Mouse (Mus musculus) embryo, embryonic 9.5 days (tissue): ENCODE measurements at regions not wholly inside any gene's neighbourhood (a gene's known extent, or its start where the extent isn't known, plus 50 kb on each side); places are given as distances from the start of the nearest gene placed in this dataset.
"Not testable (repeated sequence)": the region's sequence is repeated elsewhere in the genome, so short reads cannot be mapped to it uniquely, and the experiment has no call there.

Source experiments
- DNase-seq: peaks from one replicate; pipeline ENCODE4 v3.0.0-alpha.2; 2017; ENCODE audit errors: extremely low spot score

DNA sequence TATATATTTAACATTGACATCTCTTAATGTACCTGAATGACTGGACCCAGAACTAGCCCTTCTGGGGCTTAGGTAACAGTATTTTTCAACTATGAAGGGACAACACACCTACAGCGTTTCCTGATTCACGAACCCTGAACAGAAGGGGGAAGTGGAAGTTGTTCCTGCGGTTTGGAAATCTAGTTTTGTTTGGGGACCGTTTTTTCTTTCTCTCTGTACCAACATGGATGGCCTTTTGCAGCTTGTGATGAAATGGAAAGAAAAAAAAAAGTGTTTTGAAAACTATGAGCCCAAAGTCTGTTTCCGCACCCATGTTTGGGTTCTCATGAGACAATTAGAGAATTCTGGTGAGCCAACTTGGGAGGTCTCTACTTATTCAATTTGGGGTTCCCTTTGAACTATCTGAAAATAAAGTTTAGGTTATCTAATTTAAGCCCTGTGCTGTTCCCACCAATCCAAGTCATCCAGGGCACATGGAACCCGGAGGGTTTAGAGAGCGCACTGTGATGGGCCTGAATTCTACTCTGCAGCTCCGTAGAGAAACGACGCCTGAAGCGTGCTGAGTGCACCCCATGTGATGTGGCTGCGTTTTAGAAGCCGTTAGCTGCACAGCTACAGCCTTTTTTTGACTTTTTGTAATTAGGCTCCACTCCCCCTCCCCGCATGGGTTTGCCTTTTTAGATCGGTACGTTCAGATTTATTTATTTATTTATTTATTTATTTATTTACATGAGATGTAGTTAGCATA is 137.0 kb upstream of the Rapgef5 start:
- no peak for DNase-seq

DNA sequence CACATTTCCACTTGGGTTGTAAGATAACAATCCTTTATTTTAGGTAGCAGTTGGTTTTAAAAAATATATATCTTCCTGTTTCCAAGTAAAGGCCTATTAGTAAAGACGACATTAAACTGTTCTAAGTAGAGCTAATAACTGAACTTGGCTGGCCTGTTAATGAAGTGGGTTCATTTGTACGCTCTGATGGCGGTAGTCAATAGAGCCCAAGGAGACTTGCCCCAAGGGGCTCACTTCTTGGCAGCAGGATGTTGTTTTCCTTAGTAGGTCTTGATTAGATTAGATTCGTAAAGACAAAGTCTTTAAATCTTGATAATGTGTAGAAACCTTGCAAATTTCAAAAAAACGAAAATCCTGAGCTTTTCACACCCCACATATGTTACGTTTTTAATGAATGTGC is 135.4 kb upstream of the Rapgef5 start:
- no peak for DNase-seq

DNA sequence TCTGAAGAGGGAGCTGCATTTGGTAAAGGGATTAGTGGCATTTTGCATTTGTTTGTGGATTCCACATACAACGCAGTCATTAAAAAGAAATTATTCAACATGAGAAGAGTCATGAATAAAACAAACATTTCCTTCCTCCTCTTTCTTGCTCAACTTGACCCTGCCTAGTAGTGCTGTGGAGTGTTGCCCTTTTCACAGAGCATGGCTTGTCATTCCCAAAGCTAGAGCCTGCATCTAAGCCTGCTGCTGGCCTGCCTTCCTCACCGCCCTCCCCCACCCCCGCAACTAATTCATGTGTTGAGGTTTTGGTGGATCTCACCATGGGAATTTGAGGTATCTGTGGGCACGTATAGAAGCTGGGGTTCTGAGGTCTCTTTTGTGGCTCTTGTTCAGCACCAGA is 133.6 kb upstream of the Rapgef5 start:
- not testable (repeated sequence) for DNase-seq

DNA sequence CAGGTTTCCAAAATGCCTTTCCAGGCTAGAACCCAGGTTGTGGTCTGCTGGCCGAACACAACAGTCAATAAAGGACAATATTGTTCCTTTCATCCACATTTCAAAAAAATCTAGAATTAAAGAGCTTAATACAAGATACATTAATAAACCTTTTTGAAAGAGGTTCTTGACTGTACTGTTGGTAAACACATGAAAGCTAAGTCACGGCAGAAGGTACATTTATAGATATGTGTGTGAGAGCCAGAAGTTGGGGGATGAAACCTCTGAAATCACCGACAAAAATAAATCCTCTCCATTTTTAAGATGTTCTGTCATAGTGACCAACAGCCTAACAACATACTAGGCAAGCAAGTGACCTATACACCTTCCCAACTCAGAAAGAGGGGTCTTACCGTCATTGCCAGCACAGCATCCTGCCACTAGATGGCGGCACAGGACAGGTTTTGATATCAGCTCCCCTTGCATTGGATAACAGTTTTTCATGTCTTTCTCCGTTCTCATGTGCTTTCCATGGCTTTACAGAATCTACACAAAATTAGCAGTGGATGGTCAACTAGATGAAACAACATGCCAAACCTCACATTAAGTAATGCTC is 131.1 kb upstream of the Rapgef5 start:
- DNase-seq: peak; percentile 84

DNA sequence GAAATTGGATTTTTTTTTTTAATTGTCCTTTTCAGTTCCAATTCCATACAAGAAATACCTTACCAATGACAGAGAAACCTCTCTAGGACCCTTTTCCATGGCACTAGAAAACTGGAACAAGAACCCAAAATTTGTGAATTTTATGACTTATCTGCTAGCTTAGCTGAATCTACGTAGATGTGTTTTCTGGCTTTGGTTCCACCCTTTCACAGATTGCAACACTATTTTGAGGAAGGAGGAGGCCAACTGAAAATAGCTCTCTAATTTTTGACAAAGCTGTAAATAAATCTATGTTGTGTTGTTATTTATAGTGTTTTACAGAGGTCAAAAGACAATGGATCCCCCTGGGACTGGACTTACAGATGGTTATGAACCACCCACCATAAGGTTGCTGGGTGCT is 130.6 kb upstream of the Rapgef5 start:
- no peak for DNase-seq

DNA sequence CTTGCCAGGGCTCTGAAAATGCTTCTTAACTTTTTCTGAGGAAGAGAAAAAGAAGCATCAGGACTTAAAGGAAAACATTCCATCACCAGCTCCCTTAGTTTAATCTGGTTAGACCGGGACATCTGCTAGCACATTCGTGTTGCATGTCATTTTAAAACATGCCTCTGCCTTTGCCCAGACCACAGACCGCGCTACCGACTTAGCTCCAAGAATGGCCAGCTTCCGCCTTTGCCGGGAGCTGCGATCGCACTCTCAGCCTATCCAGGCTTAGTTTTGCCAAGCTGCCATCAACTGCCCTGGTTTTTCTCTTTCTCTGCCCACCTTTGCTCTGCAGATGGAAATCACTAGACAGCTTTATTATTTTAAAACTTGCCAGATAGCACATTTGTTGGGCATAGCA is 129.3 kb upstream of the Rapgef5 start:
- no peak for DNase-seq

DNA sequence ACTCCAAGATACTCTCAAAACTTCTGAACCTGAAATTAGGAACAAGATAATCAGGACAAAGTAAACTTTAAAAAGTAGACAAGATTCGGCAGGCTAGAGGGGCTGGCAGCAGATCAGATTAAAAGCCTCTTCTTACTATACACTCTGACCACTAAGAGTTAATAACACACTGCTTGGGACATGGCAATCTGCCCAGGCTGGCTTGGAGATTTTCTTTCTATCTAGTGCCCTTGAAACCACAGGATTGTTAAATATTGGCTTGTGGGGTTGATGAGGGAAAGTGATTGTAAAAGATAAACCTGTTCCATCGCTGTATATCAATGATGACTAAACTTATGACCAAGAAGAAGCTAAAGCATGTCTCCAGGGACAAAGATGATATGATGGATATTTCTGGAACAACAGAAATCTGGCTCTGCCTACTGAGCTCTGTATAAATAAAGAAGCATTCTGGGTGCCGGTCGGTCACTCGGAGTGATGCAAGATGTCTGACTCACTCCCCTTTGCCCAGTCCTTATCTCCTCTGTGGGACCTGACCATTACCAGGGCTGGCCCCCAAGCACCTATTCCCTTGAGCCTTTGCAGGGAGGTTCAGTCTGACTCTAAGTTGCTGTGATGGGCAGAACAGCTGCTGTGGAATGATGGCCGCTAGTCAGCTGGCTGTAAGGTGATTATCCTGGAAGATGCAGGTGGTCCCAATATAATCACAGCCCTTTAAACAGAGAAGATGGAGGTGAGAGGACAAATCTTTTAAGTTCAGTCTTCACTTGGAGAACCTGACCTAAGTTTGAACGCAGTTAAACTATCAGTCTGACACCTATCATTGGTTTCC is 126.5 kb upstream of the Rapgef5 start:
- DNase-seq: no peak

DNA sequence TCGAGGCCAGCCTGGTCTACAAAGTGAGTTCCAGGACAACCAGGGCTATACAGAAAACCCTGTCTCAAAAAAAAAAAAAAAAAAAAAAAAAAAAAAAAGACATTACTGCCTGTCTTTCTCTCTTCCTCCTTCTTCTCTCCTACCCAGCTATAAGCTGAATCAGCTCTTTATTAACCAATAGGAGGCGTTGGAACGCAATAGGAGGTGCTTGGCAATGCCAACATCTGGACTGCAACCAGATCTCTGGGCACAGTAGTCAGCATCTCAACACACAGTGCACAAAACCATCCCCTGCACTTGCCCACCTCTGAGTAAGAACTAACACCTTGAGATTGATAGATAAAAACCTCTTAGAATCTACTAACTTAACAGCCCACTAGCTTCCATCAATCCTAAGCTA is 118.8 kb upstream of the Rapgef5 start:
- no peak for DNase-seq

DNA sequence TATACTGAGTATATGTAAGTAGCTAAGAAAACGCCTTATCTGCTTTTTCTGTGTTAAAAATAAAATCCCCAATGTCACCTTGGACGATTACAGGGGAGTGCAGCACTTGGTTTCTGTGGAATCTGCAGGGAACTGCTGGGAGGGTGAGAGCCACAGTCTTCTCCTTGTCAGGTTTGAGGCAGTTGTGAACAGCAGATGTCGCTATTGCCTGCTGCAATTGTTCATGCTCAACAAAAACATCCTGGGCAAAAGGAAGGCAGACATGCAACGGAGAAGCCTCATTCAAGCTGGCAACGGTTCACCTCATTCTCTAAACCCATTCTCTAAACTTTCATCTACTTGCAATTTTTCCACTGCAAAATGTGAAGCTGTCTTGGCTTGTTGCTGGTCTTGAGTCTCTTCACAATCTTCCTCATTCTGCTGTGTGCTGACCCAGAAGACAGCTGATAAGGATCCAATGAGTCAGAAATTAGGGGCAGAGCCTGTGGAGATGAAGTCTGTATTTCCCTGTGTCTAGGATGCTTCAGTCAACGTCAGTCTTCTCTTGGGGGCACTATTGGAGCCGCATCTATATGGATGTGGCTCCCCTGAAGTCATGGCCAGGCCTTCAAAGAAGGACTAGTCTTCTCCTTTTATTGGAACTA is 112.6 kb upstream of the Rapgef5 start:
- peak; percentile 73 for DNase-seq

DNA sequence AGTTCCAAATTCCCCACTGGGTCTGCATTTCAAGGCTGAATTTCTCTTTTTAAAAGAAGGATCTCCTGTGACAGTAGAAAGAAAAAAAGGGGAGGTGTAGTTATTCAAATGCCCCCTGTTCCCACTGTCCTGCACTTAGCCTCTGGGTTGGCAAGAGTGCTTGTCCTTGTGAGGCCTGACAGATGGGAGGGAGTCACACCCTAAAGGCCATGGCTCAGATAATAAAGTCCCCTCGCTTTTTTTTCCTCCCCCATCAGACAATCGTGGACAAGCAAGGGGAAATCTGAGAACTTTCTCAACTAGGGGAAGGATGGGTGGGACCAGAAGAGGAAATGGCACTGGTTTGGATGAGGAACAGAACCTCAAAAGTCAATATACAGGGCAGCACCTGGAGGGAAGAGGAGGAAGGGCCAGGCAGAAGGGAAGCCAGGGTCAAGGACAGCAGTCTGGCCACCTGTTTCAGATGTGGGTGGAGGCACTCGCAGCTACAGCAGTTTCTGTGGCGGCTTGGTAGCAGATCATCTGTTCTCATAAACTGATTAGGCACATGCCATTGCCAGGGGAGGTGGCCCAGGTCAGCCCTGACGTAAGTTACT is 112.0 kb upstream of the Rapgef5 start:
- no peak for DNase-seq

DNA sequence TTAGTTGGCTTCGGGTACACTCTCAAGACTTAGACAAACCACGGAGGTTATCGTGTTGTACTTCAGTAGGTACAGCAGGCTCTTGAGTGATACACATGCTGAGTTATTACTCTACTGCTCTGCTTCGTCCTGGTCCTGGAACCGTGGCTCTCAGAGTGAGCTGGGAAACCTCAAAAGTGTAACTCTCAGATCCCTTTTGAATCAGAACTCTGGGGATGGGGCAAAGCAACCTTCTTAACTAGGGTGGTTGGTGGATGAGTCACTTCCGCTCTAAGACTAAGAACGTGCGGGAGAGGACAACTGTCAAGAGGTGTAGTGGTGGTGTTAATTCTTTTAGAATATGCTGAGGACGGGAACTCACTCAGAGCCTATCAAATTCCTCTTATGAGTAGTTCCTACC is 109.4 kb upstream of the Rapgef5 start:
- DNase-seq: no peak

DNA sequence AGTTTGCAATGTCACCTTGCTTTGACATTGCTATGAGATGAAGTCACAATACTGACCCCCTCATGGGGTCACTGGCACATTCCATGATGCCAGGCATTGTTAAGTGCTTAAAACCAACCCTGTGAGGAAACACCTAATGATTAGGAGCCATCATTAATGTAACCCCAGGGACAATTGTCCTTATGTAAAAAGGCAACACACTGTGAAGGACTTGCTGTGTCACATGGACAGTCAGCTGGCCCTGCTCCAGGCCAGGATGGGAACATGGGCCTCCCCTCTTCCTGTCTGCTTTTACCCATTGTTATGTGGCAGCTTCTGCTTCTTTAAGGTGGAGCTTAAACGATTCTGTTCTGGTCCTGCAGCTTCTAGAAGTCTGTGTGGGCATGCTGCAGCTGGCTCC is 105.7 kb upstream of the Rapgef5 start:
- no peak for DNase-seq

DNA sequence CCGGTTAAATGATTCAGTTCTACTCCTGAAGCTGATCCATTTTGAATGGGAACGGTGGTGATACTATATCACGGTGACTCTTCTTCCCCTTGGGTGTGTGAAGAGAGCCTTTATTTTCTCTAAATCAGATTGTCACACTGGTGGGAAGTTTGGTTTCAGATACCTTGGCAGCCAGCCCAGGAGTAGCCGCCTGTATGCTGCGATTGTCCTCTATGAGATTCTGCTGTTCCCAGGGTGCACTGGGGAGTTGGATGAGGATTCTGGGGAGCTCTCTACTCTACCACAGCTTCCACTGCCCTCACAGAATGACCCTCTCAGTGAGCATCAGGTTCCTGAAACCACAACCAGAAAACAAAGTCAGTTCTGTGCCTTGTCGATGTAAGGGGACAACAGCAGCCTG is 104.0 kb upstream of the Rapgef5 start:
- DNase-seq: no peak

DNA sequence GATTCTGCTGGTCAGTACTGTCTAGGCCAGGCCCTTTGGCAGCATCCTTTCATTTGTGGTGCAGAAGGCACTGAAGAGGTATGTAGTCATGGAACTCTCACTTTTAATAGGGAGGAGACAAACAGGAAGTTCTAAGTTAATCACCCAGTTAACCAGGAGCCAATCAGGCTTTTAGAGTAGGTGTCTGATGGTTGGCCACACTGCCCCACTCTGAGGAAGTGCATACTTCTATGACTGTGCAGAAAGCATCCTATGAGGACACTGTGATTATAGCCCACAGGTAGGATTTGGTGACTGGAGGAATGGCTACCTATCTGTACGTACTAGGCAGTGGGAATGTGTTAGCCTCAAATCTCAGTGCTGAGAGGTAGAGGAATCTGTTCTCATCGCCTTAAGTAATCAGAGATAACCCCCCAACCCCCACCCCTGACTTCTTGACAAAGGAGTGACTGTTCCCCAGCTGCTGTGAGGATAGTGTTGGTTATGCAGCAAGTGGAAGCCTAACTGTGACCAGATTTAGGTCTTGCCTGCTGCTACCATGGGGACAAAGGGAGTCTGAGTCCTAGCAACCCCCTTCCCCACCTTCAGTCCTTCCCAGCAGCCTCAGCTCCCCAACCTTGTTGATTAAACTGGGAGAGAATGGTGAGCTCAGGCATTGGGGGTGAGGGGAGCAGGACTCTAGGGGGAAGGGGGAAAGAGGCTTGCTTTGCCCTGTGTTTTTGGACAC is 103.3 kb upstream of the Rapgef5 start:
- no peak for DNase-seq

DNA sequence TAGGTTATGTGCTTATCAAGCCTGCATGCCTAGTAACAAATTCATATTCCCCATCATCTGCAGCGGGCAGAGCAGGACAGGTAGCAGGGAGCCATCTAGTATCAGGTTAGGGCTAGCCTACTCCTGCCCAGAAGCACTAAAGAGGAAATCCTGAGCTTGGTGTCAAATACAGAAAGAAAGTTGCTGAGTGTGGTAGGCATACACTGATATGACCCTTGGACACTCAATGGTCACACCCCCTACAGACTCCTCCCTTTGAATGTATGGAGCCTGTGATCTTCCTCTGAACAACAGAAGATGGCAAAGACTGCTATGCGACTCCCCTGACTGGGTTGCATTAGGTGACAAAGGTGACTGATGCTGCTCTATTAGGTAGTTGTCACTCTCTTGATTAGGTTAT is 102.3 kb upstream of the Rapgef5 start:
- no peak for DNase-seq

DNA sequence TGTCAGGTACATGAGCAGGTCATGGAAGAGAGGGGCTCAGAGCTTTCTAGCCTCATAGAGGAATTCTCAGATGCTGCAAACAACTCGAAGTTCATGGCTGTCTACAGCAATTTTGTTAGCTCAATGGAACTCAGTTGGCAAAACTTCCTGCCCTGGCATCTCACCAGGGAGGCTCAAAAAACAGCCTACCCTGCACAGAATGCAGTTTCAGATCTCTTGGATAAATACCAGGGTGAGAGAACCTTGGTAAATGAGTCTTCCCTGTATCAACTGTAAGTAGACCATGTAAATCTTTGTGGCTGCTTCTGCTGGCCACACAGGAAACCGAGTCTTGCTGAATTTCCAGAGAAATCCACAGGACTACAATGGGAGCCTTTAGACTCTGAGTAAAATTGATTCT is 101.1 kb upstream of the Rapgef5 start:
- no peak for DNase-seq

DNA sequence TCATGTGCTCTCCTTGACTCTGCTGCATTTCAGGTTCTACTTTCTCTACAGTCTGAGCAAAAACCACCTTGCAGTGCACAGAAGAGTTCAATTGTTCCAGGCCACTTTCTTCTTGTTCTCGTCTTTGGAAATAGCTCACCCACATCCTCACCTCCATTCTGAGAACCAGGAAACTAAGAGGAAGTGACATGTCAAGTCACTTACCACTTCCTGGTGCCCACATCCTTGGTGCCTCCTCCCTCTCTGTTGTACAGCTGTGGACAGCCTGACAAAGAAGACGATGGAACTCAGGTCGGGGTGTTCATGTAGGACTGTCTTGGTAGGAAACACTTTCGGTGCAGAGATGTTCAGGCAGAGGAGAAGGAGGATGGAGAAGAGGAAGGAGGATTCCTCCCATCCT is 98.3 kb upstream of the Rapgef5 start:
- no peak for DNase-seq

DNA sequence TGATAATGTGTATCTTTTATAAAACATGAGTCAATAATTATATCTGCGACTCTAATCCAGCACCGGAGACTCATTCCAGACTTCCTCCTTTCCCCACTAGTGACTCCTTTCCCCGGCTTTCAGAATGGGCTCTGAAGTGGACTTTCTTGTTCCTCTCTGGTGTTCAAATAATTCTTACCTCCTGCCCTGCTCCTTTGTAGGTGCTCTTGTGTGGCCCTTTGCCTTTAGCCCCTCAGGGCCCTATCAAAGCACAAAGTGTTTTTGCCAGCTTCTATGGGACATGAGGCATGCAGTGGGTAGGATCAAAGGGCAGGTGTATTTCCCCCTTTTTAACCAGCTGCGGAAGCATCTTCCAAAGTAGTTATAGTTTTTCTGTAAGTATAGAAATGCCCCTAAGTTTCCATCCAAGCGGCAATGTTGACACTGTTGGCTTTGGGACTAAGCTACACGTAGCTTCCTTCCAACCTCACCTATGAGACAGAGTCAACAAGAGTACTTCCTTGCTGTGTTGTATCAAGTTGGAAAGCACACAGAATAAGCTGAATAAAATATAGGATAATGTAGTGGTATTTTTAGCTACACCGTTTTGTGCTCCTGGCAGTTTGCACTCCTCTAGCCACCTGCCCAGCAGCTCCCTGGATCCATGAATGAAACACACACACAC is 93.8 kb upstream of the Rapgef5 start:
- no peak for DNase-seq

DNA sequence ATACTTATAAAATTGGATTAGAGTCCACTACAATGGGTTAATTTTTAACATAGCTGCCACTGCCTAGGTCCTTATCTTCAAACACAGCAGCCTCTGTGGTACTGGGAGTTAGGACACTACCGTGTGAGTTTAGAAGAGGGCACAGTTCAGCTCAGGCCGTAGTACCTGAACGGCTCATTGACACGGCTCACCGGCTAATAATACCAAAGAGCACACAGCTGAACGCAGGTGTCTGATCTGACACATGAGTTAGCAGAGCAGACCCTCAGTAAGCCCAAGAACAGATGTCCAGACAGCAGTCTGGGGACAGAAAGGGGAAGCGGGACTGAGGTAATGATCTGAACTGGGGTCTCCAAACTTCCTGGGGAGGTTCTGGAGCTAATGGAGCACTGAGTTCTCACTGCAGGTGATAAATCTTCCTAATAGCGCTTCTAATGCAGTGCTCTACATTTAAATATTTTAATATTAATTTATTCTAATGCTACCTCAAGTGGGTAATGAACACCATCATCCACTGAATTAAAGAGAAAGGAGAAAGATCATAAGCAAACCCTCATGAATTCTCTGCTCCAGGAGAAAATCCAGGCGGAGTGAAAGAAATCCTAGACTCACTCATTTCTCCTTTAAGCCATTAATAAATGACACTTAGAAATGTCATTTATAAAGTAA is 90.8 kb upstream of the Rapgef5 start:
- no peak for DNase-seq

DNA sequence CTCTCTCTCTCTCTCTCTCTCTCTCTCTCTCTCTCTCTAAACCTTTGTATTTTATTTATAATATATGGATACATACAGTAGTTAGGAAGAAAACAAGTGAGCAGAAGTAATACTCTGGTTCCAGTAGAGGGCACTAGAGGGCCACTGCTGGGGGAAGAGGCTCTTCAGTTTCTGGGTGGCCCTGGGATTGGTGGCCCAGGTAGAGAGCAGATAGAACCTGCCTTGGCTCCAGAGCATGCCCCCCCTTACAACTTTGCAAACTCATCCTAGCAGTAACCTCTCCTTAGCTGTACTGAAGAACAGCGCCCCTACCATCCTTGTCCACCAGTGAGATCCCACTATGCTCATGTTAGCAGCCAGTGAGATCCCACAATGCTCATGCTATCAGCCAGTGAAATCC is 88.8 kb upstream of the Rapgef5 start:
- peak; percentile 49 for DNase-seq
